Mouse (Mus musculus) hematopoietic stem cell, adult 5-6 weeks (primary cell): ENCODE measurements around the gene Thsd7b. TPM values are rescaled to one million over a fixed set of nuclear protein-coding genes. Genes with fewer than 3 reads are reported as not detected.

Source experiments
- ATAC-seq, 2 experiments: fragments of 125-278 bp in 1 of 2; replicated peaks in 1 of 2; 2 replicates each; pipeline ENCODE4 v1.8.0; 2016 to 2017; ENCODE audit warnings: inconsistent platforms in 2 of 2, mild to moderate bottlenecking in 2 of 2, moderate number of reproducible peaks in 2 of 2, low read depth in 1 of 2, moderate TSS enrichment in 1 of 2; ENCODE audit not compliant: low FRiP score in 2 of 2, poor library complexity in 2 of 2, severe bottlenecking in 2 of 2, insufficient read depth in 1 of 2, low TSS enrichment in 1 of 2
- total RNA-seq: library from RNA; stranded (forward); fragments of 172-1452, 232-1000 nt; gene quantifications from 2 replicates; pipeline ENCODE4 v1.2.3, GENCODE M21; 2017

Gene Thsd7b
- total RNA-seq, 1 experiment from 2014 or later: not detected

DNA sequence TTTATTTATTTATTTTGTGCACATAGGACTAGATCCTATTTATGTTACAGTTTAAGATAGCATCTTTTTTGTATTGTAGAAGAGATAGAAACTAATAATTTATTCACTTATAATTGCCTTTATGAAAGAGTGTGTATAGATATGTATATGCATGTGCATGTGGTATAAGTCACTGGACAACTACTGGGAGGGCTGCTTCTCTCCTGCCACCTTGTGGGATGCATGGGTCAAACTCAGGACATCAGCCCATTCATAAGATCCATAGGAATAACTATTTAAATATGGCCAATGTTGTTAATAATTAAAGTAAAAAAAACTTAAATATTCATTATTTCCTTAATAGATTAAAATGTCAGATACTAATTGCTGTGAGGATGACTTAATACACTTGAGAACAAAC, 446.5 kb downstream of the Thsd7b start:
- no peak for ATAC-seq

DNA sequence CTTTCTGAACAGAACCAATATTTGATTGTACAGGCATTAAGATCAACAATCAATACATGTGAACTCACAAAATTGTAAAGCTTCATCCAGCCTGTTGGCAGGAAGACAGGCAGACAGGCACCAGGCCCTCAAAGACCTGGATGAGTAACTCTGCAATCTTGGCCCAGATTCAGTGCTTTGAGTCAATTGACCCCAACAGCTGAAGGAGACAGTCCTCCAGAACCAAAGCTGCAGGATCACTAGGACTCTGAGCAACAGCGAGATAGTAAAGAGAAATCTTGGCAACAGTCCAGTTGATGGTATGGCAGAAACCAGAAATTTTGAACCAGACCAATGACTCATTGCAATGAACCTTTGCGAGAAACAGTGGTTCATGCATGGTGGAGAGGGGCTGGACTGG, 458.9 kb downstream of the Thsd7b start:
- ATAC-seq: no peak

DNA sequence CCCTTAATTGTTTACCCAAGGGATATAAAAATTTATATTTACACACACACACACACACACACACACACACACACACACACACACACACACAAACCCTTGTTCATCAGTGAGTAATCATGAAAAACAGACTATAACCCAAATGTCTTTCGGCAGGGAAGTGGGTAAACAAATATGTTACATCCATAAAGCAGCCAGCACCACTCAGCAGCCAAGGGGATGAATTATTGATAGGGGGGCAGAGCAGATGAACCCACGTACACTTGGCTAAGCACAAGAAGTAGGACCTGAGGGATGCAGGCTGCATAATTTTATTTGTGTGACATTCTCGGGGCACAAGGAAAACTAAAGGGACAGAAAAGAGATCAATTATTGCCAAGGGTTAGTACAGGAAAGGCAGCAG, 474.5 kb downstream of the Thsd7b start:
- ATAC-seq: no peak

DNA sequence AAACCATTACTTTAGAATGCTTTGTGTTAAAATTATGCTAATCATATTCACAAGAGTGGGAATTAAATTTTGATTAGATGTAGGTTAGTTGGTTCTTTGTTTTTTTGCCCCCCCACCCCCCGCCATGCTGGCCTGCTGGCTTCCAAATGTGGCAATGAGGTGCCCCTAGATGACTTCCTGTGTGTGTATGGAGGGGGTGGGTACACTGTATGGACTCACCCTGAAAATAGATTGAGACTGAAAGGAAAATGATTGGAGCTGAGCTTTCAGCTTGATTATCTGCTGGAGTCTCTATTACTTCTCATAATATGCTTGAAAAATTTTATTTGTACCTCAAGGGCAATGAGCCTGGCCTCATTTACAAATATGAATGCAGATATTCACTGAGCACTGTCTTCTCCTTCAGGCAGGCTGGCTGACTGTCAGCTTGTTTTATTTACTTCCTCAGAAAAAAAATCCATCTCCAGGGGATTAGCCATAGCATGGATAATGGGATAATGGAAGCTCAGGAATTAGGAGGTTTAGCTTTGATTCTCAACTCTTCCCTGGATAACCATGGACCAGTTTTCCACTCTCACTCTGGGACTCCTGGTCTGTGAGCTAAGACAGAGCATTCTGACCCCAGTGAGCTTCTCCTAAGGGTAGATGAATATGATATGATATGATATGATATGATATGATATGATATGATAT, 483.6 kb downstream of the Thsd7b start:
- no peak for ATAC-seq

DNA sequence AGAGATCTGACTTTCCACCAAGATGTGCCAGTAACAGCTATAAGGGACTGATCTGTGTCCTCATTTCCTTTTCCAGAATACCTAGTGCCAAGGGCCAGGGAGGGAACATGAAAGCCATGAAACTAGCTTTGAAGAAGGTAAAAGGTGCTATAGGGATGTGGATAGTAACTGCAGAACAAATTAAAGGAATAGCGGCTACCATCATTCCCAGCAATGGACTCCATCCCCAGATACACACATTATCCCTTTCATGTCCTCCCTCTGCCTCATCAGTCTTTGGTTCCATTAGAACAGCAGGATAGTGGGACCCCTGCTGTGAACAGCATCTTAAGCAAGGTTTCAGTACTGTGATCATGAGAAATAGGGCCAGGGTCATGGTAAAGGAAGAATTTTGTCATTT, 485.9 kb downstream of the Thsd7b start:
- ATAC-seq: no peak

DNA sequence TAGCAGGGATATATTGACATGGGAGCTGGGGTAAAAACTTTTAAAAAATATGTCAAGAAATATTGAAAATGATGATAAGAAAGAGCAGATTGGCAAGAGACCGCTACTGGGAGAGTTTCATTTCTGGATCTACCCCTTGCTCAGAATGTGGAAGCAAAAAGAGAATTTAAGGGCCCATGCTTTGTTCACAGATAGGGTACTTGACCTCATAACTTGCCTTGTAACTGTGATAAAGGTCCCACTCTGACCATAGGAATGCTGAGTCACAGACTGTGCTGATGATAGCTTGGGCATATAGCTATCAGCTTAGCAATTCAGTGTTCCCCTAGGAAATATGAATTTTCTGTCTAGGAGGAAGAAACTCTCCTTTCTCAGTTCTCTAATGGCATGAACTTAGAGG, 488.1 kb downstream of the Thsd7b start:
- ATAC-seq: no peak

DNA sequence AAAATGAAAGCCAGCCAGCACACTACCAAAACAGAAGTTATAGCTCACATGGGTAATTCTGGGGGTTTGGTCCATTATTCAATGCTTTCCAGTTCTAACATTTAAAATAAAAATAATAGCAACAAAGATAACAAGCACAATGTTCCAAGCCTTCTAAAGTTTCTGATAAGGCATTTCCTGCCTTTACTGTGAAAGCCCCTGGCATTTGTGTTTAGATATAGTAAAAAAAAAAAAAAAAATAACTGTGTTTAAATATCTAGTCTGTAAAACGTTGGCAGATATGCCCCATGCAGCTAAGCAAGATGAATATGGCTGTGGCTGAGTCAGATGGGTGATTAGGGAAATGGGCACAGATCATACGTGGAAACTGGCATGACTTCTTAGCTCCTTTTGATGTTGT, 491.6 kb downstream of the Thsd7b start:
- no peak for ATAC-seq

DNA sequence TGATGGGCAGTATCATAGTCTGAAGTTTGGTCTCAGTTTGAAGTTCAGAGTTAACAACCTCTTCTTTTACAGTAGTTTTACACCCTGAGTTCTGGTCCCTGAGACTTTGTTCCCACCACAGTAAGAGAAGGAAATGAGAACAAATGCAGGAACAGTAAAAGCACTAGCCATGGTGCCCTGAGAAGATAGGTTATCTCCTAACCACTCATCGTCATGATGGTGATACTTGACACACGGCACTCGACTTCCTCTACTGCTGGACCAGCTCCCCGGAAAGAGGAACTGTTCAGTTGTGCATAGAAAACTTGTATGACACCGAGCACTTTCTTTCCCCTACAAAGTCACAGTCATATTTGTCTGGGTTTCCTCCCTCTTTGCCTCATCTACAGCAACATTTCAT, 504.0 kb downstream of the Thsd7b start:
- ATAC-seq: no peak

DNA sequence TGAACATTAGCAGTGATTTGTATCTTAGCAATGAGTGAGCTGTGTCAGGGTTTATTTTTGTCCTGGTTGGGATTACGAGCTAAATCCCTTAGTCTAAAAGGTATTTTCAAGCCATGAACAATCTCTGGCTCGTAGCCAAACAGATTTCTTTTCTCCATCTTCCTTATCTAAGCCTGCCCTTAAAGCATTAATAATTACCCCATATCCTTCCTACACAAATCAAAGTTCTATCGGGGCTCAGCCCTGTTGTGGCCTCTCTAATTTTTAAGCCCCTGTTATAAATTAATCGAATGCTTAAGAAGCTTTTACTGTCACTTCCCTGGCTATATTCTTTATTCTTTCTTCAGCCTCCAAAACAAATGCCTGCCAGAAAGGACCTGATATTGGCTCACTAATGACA, 506.4 kb downstream of the Thsd7b start:
- ATAC-seq: no peak

DNA sequence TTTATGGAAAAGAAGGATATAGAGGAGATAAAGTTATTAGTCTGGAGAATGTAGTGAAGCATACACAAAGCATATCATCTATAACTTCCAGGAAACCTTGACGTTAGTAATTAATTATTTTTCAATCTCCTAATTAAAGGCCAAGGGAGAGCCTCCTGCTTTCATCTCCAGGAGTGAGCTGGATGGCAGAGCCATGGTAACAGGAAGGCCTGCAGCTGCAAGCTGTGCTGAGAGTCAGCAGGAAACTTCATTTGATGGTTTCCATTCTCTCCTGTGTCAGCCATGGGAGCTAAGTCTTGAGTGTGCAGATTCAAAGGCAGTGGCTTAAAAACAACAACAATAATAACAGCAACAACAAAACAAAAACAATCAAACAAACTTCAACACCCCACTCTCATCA, 507.5 kb downstream of the Thsd7b start:
- ATAC-seq: no peak

DNA sequence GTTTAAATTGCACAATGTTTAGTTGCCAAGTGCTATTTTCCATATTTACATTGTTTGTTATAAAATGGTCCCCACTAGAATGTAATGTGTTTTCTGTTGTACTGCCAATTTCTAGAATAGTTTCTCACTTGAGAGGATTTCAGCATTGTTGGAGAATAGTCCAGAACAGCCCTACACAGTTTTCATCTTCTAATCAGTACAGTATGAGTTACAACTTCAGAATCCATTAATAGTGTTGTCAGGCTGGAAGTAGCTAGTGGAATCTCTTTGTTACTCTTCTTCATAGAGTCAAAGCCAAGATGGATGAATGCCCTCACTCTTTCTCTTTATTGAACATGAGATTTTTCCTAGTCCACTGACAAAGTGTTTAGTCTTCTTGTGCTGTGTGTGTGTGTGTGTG, 525.4 kb downstream of the Thsd7b start:
- no peak for ATAC-seq

DNA sequence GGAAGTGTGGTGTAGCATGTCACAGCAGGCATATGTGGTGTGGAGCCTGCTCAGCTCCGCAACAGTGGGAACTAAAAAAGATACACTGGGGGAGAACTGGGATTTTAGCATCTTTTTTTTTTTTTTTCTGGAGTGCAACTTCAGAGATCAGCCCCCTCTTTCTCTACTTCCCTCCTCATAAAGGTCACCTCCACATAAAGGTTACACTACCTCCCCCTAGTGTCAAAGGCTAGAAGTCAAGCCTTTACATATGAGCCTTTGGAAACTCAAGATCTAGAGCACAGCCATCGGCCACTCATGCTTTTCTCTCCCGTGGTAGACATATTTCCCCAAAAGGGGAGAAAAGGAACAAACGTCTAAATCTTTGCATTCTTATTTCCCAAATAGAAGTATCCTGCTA, 553.8 kb downstream of the Thsd7b start:
- ATAC-seq: peak in 1 of 2 experiments; percentile 53; a peak in 2 of 4 replicates

DNA sequence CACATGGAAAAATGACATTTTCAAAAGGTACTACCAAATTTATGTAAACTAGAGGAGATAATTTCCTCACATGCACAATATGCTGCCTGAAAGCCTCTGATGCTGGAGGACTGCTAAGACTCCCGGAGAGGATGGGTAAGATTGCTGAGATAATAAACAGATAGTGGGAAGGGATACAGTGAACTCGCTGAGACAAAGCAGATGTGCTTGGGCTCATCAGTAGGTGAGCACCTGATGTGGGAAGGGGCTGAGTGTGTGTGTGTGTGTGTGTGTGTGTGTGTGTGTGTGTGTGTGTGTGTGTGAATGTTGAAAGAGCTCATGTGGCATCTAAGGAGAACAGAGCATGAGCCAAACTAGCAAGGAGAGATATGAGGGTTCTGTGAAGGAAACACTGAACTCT, 564.2 kb downstream of the Thsd7b start:
- ATAC-seq: no peak

DNA sequence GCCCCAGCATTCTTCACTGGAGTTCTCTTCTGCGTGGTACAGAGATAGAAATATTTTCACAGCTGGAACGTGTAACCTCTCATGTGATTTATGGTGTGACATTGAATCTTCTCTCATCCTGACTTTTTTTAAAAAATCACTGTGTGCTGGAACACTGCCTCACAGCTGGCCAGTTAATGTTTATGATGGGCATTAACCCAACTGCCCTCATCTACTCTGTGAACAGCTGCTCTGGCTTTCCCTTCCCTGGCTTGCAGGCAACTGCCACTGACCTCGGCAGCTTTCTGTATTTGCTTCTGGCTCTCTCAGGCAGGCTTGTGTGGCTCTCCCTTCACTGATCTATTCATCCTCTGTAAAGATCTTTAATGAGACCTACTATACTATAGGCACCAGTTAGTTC, 564.7 kb downstream of the Thsd7b start:
- no peak for ATAC-seq

DNA sequence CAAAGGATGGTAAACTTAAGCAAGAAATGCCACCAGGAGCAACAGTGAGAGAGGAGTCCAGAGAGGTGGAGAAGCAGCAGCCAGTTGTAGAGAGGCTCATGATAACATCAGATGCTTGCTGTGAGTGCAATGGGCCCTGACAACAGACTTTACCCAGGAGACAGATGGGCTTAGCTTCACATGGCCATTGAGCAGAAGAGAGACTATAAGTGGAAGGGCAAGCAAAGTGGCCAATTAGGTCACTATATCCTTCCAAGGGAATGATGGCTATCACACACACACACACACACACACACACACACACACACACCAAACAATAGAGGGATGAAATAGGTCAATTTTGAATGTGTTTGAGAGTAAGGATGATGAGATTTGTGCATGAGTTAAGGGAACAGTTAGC, 565.4 kb downstream of the Thsd7b start:
- no peak for ATAC-seq

DNA sequence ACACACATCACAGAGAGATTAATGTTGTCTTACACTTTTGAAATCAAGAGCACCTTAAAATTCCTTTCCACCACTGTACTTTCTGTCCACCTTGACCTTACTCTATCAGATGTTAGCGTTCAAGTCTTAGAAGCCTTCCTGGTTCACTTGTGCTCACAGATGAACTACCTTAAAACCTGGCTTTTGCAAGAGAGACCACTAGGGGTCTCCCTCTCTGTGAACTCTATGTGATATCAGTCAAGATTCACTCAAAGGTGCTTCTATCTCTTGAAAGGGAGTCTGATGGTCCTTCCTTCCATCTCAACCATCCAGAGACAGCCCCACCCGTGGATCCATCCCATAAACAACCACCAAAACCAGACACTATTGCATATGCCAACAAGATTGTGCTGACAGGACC, 570.3 kb downstream of the Thsd7b start:
- peak in 1 of 2 experiments; percentile 67; a peak in 1 of 4 replicates for ATAC-seq

DNA sequence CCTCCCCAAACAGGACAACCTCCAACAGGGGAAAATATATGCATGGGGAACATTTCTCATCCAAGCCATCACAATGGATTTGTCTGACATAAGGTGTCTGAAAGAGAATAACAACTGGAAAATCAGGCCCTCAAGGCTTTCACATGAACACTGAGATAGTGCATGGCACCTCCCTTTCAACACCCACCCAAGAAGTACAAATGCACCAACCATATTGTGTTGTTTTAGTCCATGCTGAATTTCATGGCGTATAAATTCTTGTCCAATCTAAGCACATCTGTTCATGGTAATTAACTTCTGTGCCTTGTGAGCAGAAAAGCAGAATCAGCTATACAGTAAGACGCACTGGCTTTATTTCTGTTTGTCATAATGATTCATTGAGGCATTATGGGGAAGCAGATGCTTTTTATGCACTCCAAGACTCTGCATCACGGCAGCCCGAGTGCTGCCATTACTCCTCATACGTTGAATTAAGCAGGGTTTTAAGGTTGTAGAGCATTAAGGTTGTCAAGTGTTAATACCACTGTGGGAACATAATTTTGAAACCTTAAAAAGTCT, 577.0 kb downstream of the Thsd7b start:
- no peak for ATAC-seq

DNA sequence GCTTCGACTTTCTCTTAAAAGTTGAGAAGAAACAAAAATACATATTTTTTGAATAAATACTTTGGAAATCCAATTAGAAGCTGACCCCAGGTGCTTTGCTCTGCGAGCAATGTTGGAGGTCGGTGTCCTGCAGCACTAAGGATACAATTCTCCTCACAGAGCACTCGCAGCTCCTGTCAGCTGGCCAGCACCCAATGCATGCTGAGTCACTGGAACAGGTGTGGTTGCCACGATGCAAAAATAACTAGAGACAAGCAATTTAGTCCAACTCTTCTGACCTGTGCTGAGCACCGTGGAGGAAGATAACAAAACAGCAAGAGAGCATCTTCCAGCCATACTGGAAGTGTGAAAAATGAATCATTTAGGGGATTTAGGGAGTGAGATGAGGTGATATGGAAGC, 594.6 kb downstream of the Thsd7b start:
- ATAC-seq: no peak

DNA sequence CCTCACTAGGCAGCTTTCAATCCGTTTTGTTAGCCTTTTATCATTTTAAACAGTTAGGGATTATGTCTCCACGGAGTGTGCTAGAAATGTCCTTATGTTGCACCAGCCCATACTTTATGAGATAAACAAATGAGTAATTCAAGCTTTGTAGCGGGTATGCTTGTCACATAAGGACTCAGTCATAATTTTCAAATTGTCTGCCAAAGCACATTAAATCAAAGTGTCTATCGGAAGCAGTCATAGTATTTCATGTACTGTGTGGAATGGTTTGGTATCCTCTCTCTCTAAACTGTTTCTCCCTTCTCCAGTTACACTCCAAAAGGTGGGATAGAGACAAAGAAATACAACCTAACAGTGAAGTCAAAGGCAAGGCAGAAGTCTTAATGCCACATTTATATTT, 601.3 kb downstream of the Thsd7b start:
- ATAC-seq: no peak
